Mouse (Mus musculus) activated CD4-positive, CD25-positive, alpha-beta regulatory T cell, adult 4 months (primary cell): ENCODE results near the gene Klhl6. TPM values are rescaled to one million over a fixed set of nuclear protein-coding genes. Genes with fewer than 3 reads are reported as not detected.

Experiments used
- ATAC-seq: one replicate; pipeline ENCODE4 v1.8.0; 2017
- polyA plus RNA-seq, 2 experiments: library from polyadenylated mRNA; unstranded; fragments of 100-300 nt; shearing (Covaris generic); gene quantifications; one replicate each; pipeline ENCODE4 v1.2.1; 2017

Klhl6 gene
- polyA plus RNA-seq, 2 experiments from 2014 or later: 231 to 315 TPM

DNA sequence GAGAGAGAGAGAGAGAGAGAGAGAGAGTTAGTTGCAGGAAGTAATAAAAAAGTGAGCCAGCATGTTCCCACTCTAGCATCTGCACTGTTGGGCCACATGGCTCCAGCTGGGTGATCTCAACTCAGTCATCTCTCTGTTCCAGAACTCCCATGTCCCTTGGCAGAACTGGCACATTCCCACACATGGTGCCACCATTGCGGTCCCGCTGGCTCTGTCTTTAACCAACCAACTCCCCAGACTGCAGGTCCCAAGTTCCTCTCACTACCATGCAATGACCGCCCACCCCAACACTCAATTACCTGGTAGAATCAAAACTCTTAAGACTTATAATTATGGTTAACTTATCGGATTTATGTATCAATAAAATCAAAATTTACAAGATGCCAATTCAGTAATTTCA is 14.2 kb downstream of the Klhl6 start:
- no peak for ATAC-seq

DNA sequence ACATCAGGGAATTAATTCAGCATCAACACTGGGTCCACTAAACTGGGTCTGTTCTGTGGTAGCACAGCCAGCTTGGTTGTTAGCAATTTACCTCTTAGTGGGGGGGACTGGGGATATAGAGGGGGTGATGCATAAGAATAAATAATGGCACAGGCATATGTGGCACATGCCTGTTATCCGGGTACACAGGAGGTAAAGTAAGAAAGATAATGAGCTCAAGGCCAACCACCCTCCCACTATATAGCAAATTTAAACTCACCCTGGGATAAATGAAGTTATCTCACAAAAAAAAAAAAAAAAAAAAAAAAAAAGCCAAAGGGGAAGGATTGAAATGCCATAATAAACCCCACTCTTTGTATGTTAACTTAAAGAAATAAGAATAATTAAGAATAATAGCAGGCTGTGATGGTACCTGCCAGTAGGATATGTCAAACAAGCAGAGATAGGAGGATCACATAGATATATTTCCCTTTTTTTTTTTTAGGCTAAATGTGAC is 14.9 kb downstream of the Klhl6 start:
- no peak for ATAC-seq

DNA sequence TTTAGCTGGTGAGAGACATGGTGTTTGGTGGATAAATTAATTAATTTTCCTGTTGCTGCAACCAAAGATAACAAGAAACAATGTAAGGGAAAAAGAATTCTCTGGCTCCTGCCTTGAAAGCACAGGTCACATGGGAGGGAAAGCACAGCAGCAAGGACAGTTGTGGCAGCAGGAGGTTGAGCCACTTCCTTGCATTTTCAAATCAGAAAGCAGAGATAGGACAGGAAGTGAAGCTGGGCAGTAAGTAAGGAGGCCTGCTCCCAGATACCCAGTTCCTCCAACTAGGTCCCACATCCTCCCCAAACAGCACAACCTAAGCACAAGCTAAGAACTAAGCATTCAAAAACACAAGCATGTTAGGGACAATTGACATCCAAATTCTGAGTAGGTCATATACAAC is 15.9 kb downstream of the Klhl6 start:
- no peak for ATAC-seq

DNA sequence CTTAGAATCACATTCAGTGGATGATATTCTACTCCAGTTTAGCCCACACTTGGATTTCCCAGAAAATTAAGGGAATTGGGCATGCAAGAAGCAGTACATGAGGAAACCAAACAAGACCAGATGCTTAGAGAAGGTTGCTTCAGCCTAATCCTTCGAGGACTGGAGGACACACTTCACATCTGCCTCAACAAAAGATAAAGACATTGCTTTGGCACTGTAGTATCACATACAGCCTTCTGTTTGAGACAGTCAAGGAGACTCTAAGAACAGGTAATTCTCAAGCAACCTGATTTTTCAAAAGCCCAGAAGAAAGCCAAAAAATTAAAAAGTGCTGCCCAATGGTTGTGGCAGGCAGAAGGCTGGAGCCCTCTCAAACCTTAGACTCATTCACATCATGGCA is 16.4 kb downstream of the Klhl6 start:
- ATAC-seq: no peak

DNA sequence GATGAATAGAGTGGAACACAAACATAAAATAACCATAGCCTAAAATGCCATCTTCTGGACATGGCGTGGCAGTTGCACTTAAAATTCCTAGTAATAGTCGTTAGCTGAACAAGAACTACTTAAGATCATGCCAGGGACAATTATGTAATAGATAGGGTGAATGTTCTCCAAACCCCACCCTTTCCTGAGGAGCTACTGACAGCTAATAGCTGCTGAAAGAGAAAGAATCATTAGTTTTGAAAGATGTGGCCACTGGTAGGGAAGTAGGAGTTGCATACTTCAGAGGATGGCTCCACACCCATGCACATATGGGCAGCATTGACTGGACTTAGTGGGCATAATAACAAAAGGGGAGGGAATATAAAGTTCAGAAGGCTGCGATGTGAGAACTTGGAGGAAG is 19.9 kb downstream of the Klhl6 start:
- ATAC-seq: no peak

DNA sequence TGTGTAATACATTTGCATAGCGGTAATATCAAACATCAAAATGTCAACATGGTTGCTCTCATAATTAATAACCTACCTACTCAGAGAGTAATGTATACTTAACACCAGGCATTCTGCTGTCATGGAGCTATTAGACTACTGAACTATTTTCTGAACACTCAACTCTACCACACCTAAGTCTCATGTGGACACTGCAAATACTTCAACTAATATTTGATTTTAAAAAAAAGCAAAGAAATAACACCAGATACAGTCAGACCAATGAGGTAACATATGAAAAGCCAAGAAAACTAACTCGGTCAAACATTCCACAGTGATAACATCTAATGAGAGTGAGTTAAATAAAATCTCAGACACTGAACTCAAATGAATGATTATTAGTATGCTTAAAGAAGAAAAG is 21.8 kb downstream of the Klhl6 start:
- ATAC-seq: no peak

DNA sequence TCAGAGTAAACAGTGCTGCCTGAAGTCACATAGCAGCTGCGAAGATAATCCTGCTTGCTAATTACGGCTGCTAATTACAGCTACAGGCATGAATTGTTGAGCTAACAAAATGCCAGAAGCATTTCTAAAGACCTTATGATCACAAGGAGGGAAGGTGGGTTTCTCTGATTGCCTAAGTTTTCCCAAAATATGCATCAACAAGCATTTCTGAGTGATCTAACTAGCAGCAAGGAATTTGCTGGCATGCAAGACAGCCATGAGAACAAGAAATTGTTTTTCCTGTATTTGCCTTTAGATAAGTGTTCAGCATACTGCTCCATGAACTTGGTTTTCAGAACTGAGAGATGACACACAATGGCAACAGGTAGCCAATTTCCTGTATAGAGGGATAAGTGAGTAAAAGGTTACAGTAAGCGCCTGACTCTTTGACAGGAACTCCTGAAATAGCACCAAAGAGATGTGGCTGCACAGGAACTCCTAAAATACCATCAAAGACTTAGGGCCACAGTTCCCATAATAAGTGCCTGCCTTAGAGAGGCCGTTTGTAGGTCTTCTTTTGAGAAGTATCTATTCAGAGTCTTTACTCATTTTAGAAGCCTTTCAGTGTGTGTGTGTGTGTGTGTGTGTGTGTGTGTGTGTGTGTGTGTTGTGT is 22.3 kb downstream of the Klhl6 start:
- ATAC-seq: peak; percentile 63

DNA sequence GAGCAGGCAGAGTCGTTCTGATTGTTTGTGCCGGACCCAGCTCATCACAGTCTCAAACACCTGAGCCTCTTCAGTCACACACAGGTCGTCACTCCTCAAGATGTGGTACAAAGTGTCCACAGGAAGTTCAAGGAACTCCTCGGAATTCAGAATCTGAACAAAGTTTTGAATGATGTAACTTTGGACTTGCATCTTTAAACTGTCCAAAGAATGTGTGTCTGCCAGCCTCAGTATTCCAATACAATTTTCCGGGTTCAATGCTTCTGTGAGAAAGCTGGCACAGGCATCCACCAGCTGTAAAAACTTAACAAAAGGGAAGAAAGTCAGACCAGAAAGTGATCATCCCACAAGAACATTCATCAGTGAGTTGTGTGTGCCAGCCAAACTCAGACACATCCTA is 25.8 kb downstream of the Klhl6 start:
- ATAC-seq: no peak

DNA sequence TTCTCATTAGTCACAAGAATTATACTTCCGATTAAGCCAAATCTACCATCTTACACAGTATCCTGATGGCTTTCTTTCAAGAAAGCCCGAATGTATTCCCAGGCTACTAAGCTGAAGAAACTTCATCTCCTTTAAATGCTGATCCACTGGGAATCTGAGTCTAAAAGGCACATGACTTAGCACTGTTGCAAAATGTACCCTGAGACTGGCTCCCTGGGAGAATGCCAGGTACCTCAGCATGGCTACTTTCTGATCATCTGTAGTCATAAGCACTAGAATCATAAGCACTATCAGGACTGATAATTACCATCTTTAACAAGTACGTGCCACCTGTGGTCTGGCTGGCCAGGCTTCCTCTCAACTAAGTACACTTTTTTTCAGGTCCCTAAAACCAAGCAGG is 35.5 kb downstream of the Klhl6 start:
- ATAC-seq: no peak

DNA sequence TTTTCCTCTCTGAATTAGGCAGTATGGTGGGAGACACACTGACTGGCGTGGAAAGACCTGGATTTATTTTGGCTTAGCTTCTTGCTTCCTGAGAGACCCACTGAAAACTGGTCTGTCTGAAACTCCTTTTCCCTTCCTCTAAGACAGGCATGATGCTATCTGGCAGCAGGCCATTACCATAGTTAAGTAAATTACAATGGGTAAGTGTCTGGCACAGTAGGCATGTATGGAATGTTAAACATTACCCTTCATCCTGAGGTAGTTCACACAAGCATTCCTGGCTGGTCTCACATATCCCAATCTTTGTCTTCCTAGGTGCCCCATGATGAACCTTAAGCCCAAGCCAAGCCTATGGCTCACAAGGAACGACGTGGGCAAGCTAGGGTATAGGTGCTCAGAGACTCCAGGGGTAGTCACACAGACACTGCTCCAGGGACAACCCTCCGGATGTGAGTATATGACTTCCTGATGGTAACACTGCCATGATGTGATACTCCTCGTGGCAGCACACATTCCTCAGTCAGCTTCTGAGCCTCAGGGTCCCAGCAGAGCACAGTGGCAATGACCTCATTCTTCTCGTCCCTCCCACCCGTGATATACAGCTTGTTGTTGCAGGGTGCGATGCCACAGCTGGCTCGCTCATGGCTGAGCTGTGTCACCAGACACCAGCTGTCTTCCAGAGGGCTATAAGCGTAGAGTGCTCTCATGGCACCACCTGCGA is 36.1 kb downstream of the Klhl6 start:
- ATAC-seq: no peak

DNA sequence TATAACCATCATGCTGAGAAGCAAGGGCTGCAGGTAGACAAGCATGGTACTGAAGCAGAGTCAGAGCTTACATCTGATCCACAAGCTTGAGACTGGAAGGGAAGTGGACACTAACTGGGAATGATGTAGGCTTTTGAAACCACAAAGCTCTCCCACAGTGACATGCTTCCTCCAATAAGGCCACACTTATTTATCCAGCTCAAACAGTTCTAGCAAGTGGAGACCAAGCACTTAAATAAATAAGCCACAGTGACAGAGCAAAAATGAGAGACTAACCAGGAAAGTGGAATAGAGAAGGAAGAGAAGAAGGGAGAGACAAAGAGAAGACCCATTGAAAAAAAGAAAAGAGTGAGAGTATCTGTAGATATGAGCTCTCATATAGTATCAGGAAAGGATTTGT is 62.0 kb downstream of the Klhl6 start:
- no peak for ATAC-seq

DNA sequence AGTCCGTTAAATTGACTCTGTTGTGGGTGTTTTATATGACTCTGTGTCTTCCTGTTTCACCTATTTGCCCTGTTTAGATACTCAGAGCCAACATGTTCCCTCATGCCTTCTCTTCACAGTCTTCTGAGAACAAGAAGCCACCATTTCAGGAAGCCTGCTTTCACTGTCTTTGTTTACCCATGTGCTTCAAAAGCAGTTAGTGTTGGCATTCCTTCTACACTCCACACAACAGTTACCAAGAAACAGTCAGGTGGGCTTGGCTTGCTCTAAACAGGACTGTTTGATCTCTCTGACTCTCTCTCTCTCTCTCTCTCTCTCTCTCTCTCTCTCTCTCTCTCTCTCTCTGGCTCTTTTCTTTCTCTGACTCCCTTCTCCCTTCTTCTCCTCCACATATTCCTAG is 64.6 kb downstream of the Klhl6 start:
- ATAC-seq: no peak

DNA sequence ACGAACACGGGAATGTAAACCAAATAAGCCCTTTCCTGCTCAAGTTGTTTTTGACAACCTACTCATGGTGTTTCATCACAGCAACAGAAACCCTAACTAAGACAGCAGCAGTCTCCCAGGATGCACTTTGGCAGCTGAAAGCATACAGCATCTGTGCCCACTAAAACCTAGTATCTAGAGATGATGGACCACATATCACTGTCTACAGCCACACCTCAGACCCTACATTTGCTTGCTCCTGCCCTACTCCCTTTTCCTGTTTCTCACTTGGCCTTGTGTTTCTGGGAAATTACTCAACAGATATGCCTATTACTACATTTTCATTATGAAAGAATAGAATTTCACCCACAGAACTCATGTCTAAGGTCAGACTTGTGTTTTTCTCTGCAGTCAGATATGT is 70.3 kb downstream of the Klhl6 start:
- no peak for ATAC-seq

DNA sequence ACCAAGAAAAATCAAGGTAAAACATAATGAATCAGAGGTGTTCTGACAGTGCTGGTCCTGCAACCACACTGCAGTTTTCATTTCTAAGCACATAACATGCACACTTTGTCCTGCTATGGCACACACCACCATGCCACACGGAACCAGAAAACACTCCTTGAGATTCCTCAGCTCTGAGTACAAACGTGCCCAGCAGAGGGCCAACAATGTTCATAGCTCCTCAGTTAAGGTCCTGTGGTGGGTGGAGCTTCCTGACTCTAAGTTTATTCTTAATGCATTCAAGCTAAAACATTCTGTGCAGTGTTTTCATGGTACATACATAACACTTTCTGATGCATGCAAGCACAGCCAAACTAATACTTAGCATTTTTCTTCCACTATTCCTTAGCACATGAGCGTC is 74.5 kb downstream of the Klhl6 start:
- no peak for ATAC-seq

DNA sequence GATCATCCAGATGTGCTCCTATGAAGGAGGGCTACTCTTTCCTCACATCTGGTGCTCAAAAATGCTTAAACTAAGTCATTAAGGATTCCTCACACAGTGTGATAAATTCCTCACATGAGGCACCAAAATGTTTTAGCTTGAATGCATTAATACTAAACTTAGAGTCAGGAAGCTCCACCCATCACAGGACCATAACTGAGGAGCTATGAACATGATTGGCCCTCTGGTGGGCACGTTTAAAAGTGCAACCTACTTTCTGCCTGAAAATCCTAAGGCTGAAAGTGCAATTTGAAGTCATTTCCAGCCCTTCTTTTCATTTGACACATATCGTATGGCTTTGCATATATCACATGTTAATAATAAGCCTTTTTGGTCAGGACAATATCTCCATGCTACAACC is 75.7 kb downstream of the Klhl6 start:
- peak; percentile 76 for ATAC-seq

DNA sequence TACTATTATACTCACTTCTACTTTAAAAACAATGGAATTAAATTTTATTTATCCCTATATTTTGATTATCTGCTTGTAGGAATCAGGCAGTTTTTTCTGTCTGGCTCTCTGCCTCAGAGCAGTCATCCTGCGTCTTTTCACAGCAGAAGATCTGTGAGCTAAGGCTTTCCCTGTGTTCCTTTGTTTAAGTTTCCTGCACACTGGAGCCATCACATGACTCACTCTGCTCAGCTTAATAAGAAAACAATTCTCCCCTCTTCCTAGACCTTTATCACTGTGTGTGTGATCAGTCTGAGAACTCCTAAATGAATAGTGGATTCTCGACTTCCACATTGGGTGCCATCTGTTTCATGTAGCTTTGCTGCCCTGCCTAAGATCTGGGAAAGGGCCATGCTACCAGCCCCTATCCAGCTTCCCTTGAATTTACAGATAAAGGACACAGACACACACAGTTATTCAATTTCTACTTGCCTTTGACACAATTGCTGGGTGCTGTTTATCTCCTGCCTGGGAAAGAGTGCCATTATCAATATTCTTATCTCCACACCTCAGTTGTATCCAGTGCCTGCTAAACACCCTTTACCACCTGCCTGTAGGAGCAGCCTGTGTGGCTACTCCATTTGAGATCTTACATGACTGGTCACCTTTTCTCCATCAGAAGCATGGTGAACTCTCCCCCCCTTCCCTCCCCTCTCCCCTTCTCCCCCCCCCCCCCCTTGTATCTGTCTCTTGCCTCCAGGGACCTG is 77.9 kb downstream of the Klhl6 start:
- no peak for ATAC-seq

DNA sequence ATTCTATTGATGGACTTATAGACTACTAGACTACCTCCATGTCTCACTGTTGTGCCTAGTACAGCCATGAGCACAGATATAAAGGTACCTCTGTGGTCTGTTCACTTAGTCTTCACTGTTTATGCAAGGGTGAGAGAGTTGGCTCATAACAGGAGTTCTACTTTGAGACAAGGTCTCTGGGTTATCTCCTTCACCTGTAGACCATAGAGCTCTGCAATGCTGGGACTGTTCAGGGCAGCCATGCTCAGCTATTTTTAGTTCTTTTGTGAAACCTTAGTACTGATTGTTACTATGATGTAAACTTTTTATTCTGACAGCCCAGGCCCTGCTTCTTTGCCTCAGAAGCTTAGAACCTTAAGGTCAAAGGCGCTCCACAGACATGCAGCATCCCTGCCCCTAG is 79.0 kb downstream of the Klhl6 start:
- no peak for ATAC-seq

Other genes starting within 250 kb of the Klhl6 start
- gene B3gnt5, start 222.8 kb downstream of the Klhl6 start, polyA plus RNA-seq: 10 to 100 TPM; 15.8 to 17.5 TPM
- gene Klhl24, start 114.5 kb upstream of the Klhl6 start, polyA plus RNA-seq: 10 to 100 TPM; 24.3 to 29.0 TPM
- gene Yeats2, start 158.0 kb upstream of the Klhl6 start, polyA plus RNA-seq: 1 to 10 TPM; 6.7 to 6.9 TPM